Comparison of ENCODE assay signal across 8 mouse cellular contexts in genomic region chr13:43303161-43303965, GRCm38 (mm10). TPM values are rescaled to one million over a fixed set of nuclear protein-coding genes. Genes with fewer than 3 reads are reported as not detected.
DNase-seq lines count a peak whose midpoint lies in the region; ATAC-seq lines count a peak whose summit lies in the region.

No protein-coding gene starts in this region.

- H3K27ac ChIP-seq in intestine, embryonic 16.5 days (ENCODE audit: low read length), result peak overlapping the region; percentile 76
- peak overlapping the region; percentile 80 for H3K27ac ChIP-seq in liver, embryonic 16.5 days (ENCODE audit: low read length)

- peak; percentile 63 for ATAC-seq in intestine, embryonic 16.5 days
- ATAC-seq in liver, embryonic 16.5 days (ENCODE audit: low read depth), result peak; percentile 37

- peak overlapping the region; percentile 71 for H3K4me3 ChIP-seq in intestine, embryonic 16.5 days (ENCODE audit: low read length)
- H3K4me3 ChIP-seq in liver, embryonic 16.5 days (ENCODE audit: low read depth, low read length), result peak overlapping the region; percentile 74

- DNase-seq in urinary bladder, postnatal 25 days (ENCODE audit: low spot score), result peak; percentile 40
- no peak for DNase-seq in urinary bladder, adult 2 months (ENCODE audit: low spot score)
- DNase-seq in cerebellum, adult 11 months, result peak; percentile 54
- peak; percentile 16 to 39 for DNase-seq in gastrocnemius, postnatal 36 days
- peak; percentile 45 for DNase-seq in retina, embryonic 14.5 days (ENCODE audit: low spot score)
- no peak for DNase-seq in c-Kit-positive CD71-positive TER-119-positive erythroid progenitor cells, embryonic 14.5 days (ENCODE audit: low spot score)

- intact Hi-C loops in gastrocnemius, postnatal 36 days (cut with DNase I), result loop anchor here (5.0 kb wide), 2 partner anchors 66 to 101 kb away; no protein-coding TSS in a partner anchor

- peak overlapping the region; percentile 100 for H3K4me2 ChIP-seq in intestine, embryonic 16.5 days (ENCODE audit: low read depth, low read length)
- peak overlapping the region; percentile 93 for H3K4me2 ChIP-seq in liver, embryonic 16.5 days (ENCODE audit: low read depth, low read length)

- no peaks in the 10 kb centered on the region for H3K36me3 ChIP-seq in intestine, embryonic 16.5 days (ENCODE audit: control insufficient read depth, insufficient read depth, low read length)
- no peaks in the 10 kb centered on the region for H3K36me3 ChIP-seq in liver, embryonic 16.5 days (ENCODE audit: control insufficient read depth, insufficient read depth)

- under 1% methylated on average over 78 of the region's 78 CpGs for WGBS in intestine, embryonic 16.5 days
- under 1% methylated on average over 78 of the region's 78 CpGs for WGBS in liver, embryonic 16.5 days (ENCODE audit: insufficient replicate concordance)

- H3K4me1 ChIP-seq in intestine, embryonic 16.5 days (ENCODE audit: control insufficient read depth, insufficient read depth, low read length), result peaks cover 16% of the 10 kb centered on the region
- peaks cover 28% of the 10 kb centered on the region for H3K4me1 ChIP-seq in liver, embryonic 16.5 days (ENCODE audit: control insufficient read depth, low read depth, low read length)

- H3K27me3 ChIP-seq in intestine, embryonic 16.5 days (replicated peaks; ENCODE audit: control insufficient read depth, insufficient read depth, low read length), result peaks cover 20% of the 10 kb centered on the region
- peaks cover 52% of the 10 kb centered on the region for H3K27me3 ChIP-seq in liver, embryonic 16.5 days (ENCODE audit: control insufficient read depth, insufficient read depth, low read depth, low read length)

- peak overlapping the region; percentile 74 for H3K9ac ChIP-seq in intestine, embryonic 16.5 days (ENCODE audit: low read depth, low read length)
- H3K9ac ChIP-seq in liver, embryonic 16.5 days (ENCODE audit: low read depth, low read length), result peak overlapping the region; percentile 81

- no peaks in the 10 kb centered on the region for H3K9me3 ChIP-seq in intestine, embryonic 16.5 days (ENCODE audit: control insufficient read depth, low read length)
- H3K9me3 ChIP-seq in liver, embryonic 16.5 days (replicated peaks; ENCODE audit: control insufficient read depth, low read length), result no peaks in the 10 kb centered on the region

RNA-seq across cellular contexts. Expression of gene Gfod1, which starts 0.6 kb away (rescaled TPM):
- 3.6 and 4.7 TPM in 2 replicates for polyA plus RNA-seq in urinary bladder, adult 2 months (2012; rRNA removed)
- total RNA-seq in gastrocnemius, postnatal 36 days (2021), result 1 to 10 TPM; 4.3 to 5.9 TPM
- 0.13 and 0.18 TPM in 2 replicates for polyA plus RNA-seq in intestine, embryonic 16.5 days (2015; fragmentation: Nextera tagmentation; extraction: Ambion mirVana)
- 0.59 and 0.63 TPM in 2 replicates for polyA plus RNA-seq in liver, embryonic 16.5 days (2015; fragmentation: Nextera tagmentation; extraction: Ambion mirVana)

Comparison
In these comparisons a context has a peak if more than half of its experiments do, and no peak if none do; other contexts are left out.
1. DNase-seq: peak in urinary bladder, postnatal 25 days (single experiment), cerebellum, adult 11 months (single experiment), gastrocnemius, postnatal 36 days (2 of 2) and retina, embryonic 14.5 days (single experiment); none in urinary bladder, adult 2 months (single experiment) and c-Kit-positive CD71-positive TER-119-positive erythroid progenitor cells, embryonic 14.5 days (single experiment).